Mouse (Mus musculus) cerebellum, adult 2 months (tissue): ENCODE measurements around the gene Adamtsl4.

Experiments used
- CTCF ChIP-seq: fragments of 200-500 bp; IDR thresholded peaks from 2 replicates; pipeline ENCODE4 v1.5.1; 2011; ENCODE audit warnings: low read depth, mild to moderate bottlenecking, control low read depth, low read length, moderate library complexity, borderline replicate concordance; ENCODE audit not compliant: insufficient read depth
- POLR2A ChIP-seq: fragments of 200-500 bp; IDR thresholded peaks from 2 replicates; pipeline ENCODE4 v1.6.1; 2011; ENCODE audit warnings: low read length, control low read depth, borderline replicate concordance; ENCODE audit not compliant: insufficient read depth

DNA sequence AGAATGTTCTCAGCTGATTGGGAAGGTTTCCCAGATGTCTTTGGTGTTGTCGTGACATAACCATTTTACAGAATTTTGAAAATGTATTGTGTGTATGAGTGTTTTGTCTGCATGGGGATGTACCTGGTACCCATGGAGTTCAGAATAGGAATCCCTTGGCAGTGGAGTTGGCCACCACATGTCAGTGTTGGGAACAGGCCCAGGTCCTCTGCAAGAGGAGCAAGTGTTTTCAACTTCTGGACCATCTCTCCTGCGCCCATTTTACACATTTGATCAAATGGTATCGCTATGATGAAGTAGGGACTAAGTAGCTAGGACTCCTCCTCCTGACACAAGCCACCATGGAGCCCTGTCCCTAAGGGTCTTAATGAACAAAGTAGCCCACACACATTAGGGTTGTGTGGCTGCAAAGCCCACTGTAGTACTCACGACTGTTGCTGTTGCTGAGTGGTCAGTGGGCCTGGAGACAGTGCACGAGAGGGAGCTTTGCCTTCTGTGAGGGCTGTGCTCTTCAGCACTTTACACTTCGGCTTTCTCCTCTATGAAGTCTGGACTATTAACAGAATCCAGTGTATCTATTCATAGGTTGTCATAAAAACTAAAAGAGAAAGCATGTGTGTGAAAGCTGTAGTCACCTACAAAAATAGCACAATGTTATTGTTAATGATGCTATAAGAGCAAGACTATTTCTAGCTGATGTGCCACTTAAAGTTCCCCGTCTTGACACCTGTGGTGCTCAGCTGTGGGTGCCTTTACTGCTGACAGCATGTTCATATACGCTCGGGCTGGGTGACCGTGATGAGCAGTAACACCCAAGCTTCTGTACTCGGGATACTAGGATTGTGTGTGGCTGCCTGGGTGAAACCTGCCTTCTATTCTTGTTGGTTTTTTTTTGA, 7.3 kb upstream of the Adamtsl4 start:
- no peak for TF ChIP-seq POLR2A
- no peak for TF ChIP-seq CTCF
